Mouse (Mus musculus): Measurements from ENCODE around the gene Pou5f1.

DNA sequence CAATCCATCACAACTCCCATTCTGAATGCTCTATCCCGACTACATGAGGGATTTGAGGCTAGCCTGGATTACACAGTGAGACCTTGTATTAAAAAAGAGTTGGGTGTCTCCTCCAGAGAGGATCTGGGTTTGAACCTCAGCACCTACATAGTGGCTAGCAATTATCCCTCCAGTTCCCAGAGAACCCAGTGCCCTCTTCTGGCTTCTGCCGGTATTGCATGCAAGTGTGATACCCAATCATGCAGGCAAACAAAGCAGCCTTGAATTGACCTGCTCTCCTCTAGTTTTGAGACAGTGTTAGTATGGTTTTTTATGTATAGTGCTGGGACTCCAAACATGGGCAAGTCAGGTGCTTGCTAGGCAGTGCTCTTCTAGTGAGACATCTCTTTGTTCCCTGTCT lies 8.1 kb downstream of the Pou5f1 start:
- no peak for TF ChIP-seq POLR2A (IDR thresholded peaks at IDR 0.05; ENCODE audit: borderline replicate concordance, control insufficient read depth, low read depth, low read length)
- peak; percentile 63 for TF ChIP-seq CTCF (IDR thresholded peaks at IDR 0.05; ENCODE audit: control insufficient read depth, insufficient read depth, low read length)

All from bone marrow, adult 2 months (tissue).